Mouse (Mus musculus) kidney, adult 2 months (tissue): ENCODE results near the gene Prh1.
"Not testable (repeated sequence)": the region's sequence is repeated elsewhere in the genome, so short reads cannot be mapped to it uniquely, and the experiment has no call there.

ENCODE experiments used
- CTCF ChIP-seq: fragments of 200-500 bp; conservative IDR thresholded peaks from 2 replicates; pipeline ENCODE4 v1.5.1; 2011; ENCODE audit warnings: low read depth, mild to moderate bottlenecking, control low read depth, low read length, moderate library complexity, mixed read lengths; ENCODE audit not compliant: insufficient read depth, insufficient read length
- POLR2A ChIP-seq: fragments of 200-500 bp; IDR thresholded peaks from one replicate; pipeline ENCODE4 v1.6.1; 2011; ENCODE audit warnings: low read depth, low read length, control low read depth

GRCm38 (mm10) chr6:132595613-132596012 is 26.0 kb downstream of the Prh1 start, which contains the start of gene Prp2:
- TF ChIP-seq CTCF, POLR2A: not testable (repeated sequence)
